In the genomic region with DNA sequence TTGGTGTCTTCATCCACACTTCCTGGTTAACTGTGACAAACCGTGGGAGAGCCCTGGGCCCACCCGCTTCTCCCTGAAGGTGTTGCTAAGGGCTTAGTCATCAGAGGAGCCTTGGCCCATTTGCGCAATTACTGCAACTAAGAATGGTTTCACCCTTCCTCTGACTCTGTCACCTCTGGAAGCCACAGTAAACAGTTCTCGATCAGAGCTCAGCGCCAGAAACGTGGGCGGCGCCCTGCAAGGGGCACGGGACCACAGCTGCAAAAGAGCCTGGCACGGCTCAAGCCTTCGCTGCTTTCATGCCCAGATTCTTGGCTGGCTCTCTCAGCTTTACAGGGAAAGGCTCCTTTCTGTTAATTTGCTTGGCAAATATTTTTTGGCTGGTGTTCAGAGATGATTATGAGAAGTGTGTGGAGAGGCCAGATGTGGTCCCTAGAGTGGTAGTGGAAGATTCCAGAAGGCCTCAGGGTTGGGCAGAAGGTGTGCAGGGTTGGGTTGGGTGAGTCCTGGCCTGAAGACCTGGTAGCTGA, we compare ENCODE assay signal across 8 mouse cellular contexts.
DNase-seq lines count a peak whose midpoint lies in the region; ATAC-seq lines count a peak whose summit lies in the region.

No protein-coding gene starts in this region.

- H3K9ac ChIP-seq in limb, embryonic 15.5 days, result no peak overlapping the region

- no peak overlapping the region for H3K27ac ChIP-seq in heart, embryonic 10.5 days
- H3K27ac ChIP-seq in limb, embryonic 15.5 days, result peak overlapping the region; percentile 67

- no peaks in the 10 kb centered on the region for H3K9me3 ChIP-seq in heart, embryonic 10.5 days
- no peaks in the 10 kb centered on the region for H3K9me3 ChIP-seq in limb, embryonic 15.5 days

- no peaks in the 10 kb centered on the region for H3K27me3 ChIP-seq in heart, embryonic 10.5 days (ENCODE audit: insufficient read depth, poor library complexity, severe bottlenecking)
- H3K27me3 ChIP-seq in limb, embryonic 15.5 days, result no peaks in the 10 kb centered on the region

- WGBS in heart, embryonic 10.5 days, result 80% methylated on average over 11 of the region's 11 CpGs
- WGBS in limb, embryonic 15.5 days, result 63% methylated on average over 11 of the region's 11 CpGs

- 0 out of 2 replicates have a peak, but pooled peaks have one; percentile 36 for ATAC-seq in limb, embryonic 15.5 days (ENCODE audit: insufficient number of reproducible peaks, low FRiP score, low TSS enrichment, low read depth)

- H3K4me2 ChIP-seq in limb, embryonic 15.5 days, result no peak overlapping the region

- no peak overlapping the region for H3K4me3 ChIP-seq in heart, embryonic 10.5 days
- H3K4me3 ChIP-seq in limb, embryonic 15.5 days, result no peak overlapping the region

- H3K36me3 ChIP-seq in heart, embryonic 10.5 days, result no peaks in the 10 kb centered on the region
- H3K36me3 ChIP-seq in limb, embryonic 15.5 days, result no peaks in the 10 kb centered on the region

- peak; percentile 57 to 65 for DNase-seq in heart, adult 18-20 months
- no peak for DNase-seq in heart, embryonic 10.5 days (ENCODE audit: low spot score)
- peak; percentile 37 for DNase-seq in CD4-positive helper T cell, adult 2 months (ENCODE audit: low read depth, low spot score)
- DNase-seq in fat pad, adult 2 months (ENCODE audit: extremely low read depth, low read depth, low spot score), result peak; percentile 87
- peak; percentile 68 for DNase-seq in telencephalon, adult 2 months (ENCODE audit: low read depth, low spot score)
- DNase-seq in retina, embryonic 14.5 days (ENCODE audit: low spot score), result no peak
- no peak for DNase-seq in spleen, adult 12 weeks (ENCODE audit: low spot score)

- no peaks in the 10 kb centered on the region for H3K4me1 ChIP-seq in heart, embryonic 10.5 days
- H3K4me1 ChIP-seq in limb, embryonic 15.5 days, result peaks cover 9% of the 10 kb centered on the region

Comparison
In these comparisons a context has a peak if more than half of its experiments do, and no peak if none do; other contexts are left out.
1. DNase-seq: peak in heart, adult 18-20 months (2 of 2), CD4-positive helper T cell, adult 2 months (single experiment), fat pad, adult 2 months (single experiment) and telencephalon, adult 2 months (single experiment); none in heart, embryonic 10.5 days (single experiment), retina, embryonic 14.5 days (single experiment) and spleen, adult 12 weeks (single experiment).